Mouse (Mus musculus): ENCODE measurements around the gene Hsd3b6. TPM values are rescaled to one million over a fixed set of nuclear protein-coding genes. Genes with fewer than 3 reads are reported as not detected.

Gene Hsd3b6
- total RNA-seq, 2 experiments from 2014 or later, result not detected

Other genes with a start within 250 kb of the Hsd3b6 start
- not detected for gene Gm10681, start 225.6 kb downstream of the Hsd3b6 start, total RNA-seq (2021)
- not detected for gene Hsd3b5, start 184.2 kb downstream of the Hsd3b6 start, total RNA-seq (2021)
- gene Hsd3b2, start 89.9 kb downstream of the Hsd3b6 start, total RNA-seq (2021), result not detected
- gene Hsd3b3, start 51.3 kb downstream of the Hsd3b6 start, total RNA-seq (2021), result not detected
- gene Hsd3b1, start 45.4 kb upstream of the Hsd3b6 start, total RNA-seq (2021), result not detected
- gene Hao2, start 78.8 kb upstream of the Hsd3b6 start, total RNA-seq (2021), result not detected

All from heart, postnatal 14 days (tissue).